Mouse (Mus musculus) heart, postnatal 0 days (tissue): ENCODE results near the gene Ms4a4d.

Experiments used
- CTCF ChIP-seq: IDR thresholded peaks from 2 replicates; pipeline ENCODE4 v1.5.1; 2016; ENCODE audit warnings: antibody characterized with exemption, control low read depth, low read depth
- EP300 ChIP-seq: IDR thresholded peaks from 2 replicates; pipeline ENCODE4 v1.6.1; 2016; ENCODE audit warnings: antibody characterized with exemption, low read depth

DNA sequence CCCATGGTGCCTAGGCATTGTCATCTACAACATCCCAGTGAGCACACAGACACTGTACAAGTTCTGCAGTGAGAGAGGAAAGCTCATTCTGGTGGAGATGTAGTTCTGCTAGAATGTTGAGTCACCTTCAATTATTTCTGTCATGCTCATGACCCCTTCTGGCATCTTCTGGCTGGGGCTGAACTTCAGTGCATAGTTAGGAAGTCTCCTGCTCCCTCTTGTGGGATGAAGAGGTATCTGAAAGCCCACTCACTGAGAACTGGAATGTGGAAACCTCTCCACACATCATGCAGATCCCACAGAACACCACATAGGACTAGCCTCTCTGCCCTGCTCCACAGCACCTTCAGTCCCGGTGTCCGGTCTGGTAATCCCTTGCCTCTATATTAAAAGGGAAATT lies 65.4 kb downstream of the Ms4a4d start:
- TF ChIP-seq CTCF (peak; percentile 62), EP300 (no peak)
